Mouse (Mus musculus) lung, embryonic 14.5 days (tissue): Measurements from ENCODE around the gene Cd300lf. TPM values are rescaled to one million over a fixed set of nuclear protein-coding genes. Genes with fewer than 3 reads are reported as not detected.

ENCODE experiments used
- ATAC-seq: fragments of 200-750 bp; cut with Nextera tagmentation; 2 replicates; pipeline ENCODE4 v1.8.0; 2017; ENCODE audit warnings: mild to moderate bottlenecking, moderate TSS enrichment, moderate library complexity; ENCODE audit not compliant: insufficient read depth
- DNase-seq: peaks from one replicate; pipeline ENCODE4 v3.0.0-alpha.2; 2015
- H3K27ac ChIP-seq: fragments of 300-500 bp; sonication (generic); 2 replicates; pipeline ENCODE4 v1.5.1; 2014; ENCODE audit warnings: low read depth, mild to moderate bottlenecking, moderate library complexity
- H3K27me3 ChIP-seq: fragments of 300-500 bp; sonication (generic); 2 replicates; pipeline ENCODE4 v1.6.1; 2014; ENCODE audit warnings: low read length, control low read depth; ENCODE audit not compliant: insufficient read depth
- H3K36me3 ChIP-seq: fragments of 300-500 bp; sonication (generic); 2 replicates; pipeline ENCODE4 v1.6.1; 2014; ENCODE audit warnings: control low read depth; ENCODE audit not compliant: insufficient read depth
- H3K4me1 ChIP-seq: fragments of 300-500 bp; sonication (generic); 2 replicates; pipeline ENCODE4 v1.6.1; 2014; ENCODE audit warnings: antibody characterized with exemption, control low read depth; ENCODE audit not compliant: insufficient read depth
- H3K4me2 ChIP-seq: fragments of 300-500 bp; sonication (generic); 2 replicates; pipeline ENCODE4 v1.6.1; 2014; ENCODE audit warnings: mild to moderate bottlenecking
- H3K4me3 ChIP-seq: fragments of 300-500 bp; sonication (generic); 2 replicates; pipeline ENCODE4 v1.5.1; 2014; ENCODE audit warnings: low read depth, low read length
- H3K9ac ChIP-seq: fragments of 300-500 bp; sonication (generic); 2 replicates; pipeline ENCODE4 v1.6.1; 2014
- H3K9me3 ChIP-seq: fragments of 300-500 bp; sonication (generic); 2 replicates; pipeline ENCODE4 v1.6.1; 2016; ENCODE audit warnings: low read depth, low read length, control low read depth
- CTCF ChIP-seq: IDR thresholded peaks from 2 replicates; pipeline ENCODE4 v1.5.1; 2016; ENCODE audit warnings: antibody characterized with exemption, low read depth
- WGBS: fragments of 180-500 bp; shearing (Covaris S2); extraction: QIAGEN DNeasy Blood & Tissue Kit; methylation state at CpG from one replicate; pipeline ENCODE4 v1.1.7; 2014; 5-methylcytosine and 5-hydroxymethylcytosine counted together
- polyA plus RNA-seq: library from polyadenylated mRNA; unstranded; fragments of >200 nt; fragmentation: Nextera tagmentation; extraction: Ambion mirVana; gene quantifications from 2 replicates; pipeline ENCODE4 v1.2.1, GENCODE M21; 2014

The Cd300lf gene
- polyA plus RNA-seq, 1 experiment from 2014 or later = 0.91 TPM

GRCm38 (mm10) chr11:115084595-115084994, 49.2 kb downstream of the Cd300lf start:
- WGBS = 41% methylated on average over 12 of the region's 12 CpGs
- H3K4me2 ChIP-seq = no peak overlapping the region
- TF ChIP-seq CTCF = no peak

GRCm38 (mm10) chr11:115083376-115084139, 50.2 kb downstream of the Cd300lf start:
- Histone ChIP-seq H3K4me1 (no peaks in the 10 kb centered on the region), H3K27me3 (peaks cover 17% of the 10 kb centered on the region; the same call in 1 of the 2 replicates), H3K4me2 (no peak overlapping the region), H3K9me3 (no peaks in the 10 kb centered on the region), H3K4me3 (no peak overlapping the region), H3K27ac (no peak overlapping the region), H3K9ac (no peak overlapping the region), H3K36me3 (no peaks in the 10 kb centered on the region)
- ATAC-seq = no peak
- peak; percentile 98 for TF ChIP-seq CTCF
- DNase-seq = peak; percentile 91
- WGBS = 40% methylated on average over 18 of the region's 18 CpGs

More at GRCm38 (mm10) chr11:115084595-115084994, 49.2 kb downstream of the Cd300lf start:
- no peaks in the 10 kb centered on the region for H3K4me1 ChIP-seq
- DNase-seq (no peak), ATAC-seq (no peak)
- H3K4me3 ChIP-seq = no peak overlapping the region
- no peak overlapping the region for H3K27ac ChIP-seq
- H3K9ac ChIP-seq = no peak overlapping the region
- H3K36me3 ChIP-seq = no peaks in the 10 kb centered on the region
- peaks cover 17% of the 10 kb centered on the region; the same call in 1 of the 2 replicates for H3K27me3 ChIP-seq
- no peaks in the 10 kb centered on the region for H3K9me3 ChIP-seq

GRCm38 (mm10) chr11:115082196-115082595, 51.6 kb downstream of the Cd300lf start:
- no peaks in the 10 kb centered on the region for H3K4me1 ChIP-seq
- no peak for TF ChIP-seq CTCF
- ATAC-seq (no peak), DNase-seq (no peak)
- no peaks in the 10 kb centered on the region for H3K36me3 ChIP-seq
- H3K4me2 ChIP-seq = no peak overlapping the region
- H3K27me3 ChIP-seq = peaks cover 17% of the 10 kb centered on the region; the same call in 1 of the 2 replicates
- H3K9me3 ChIP-seq = no peaks in the 10 kb centered on the region
- 68% methylated on average over 6 of the region's 6 CpGs for WGBS
- H3K4me3 ChIP-seq = no peak overlapping the region
- no peak overlapping the region for H3K27ac ChIP-seq
- no peak overlapping the region for H3K9ac ChIP-seq

- Histone ChIP-seq H3K4me1 (no peaks in the 10 kb centered on the region), H3K27me3 (peaks cover 17% of the 10 kb centered on the region; the same call in 1 of the 2 replicates), H3K9ac (no peak overlapping the region), H3K4me2 (no peak overlapping the region), H3K27ac (no peak overlapping the region), H3K36me3 (no peaks in the 10 kb centered on the region), H3K9me3 (no peaks in the 10 kb centered on the region), H3K4me3 (no peak overlapping the region)
- no peak for DNase-seq
- WGBS = 57% methylated on average over 3 of the region's 3 CpGs
- no peak for ATAC-seq
- TF ChIP-seq CTCF = no peak
Observed at GRCm38 (mm10) chr11:115081373-115081772, 52.4 kb downstream of the Cd300lf start.

GRCm38 (mm10) chr11:115080886-115081285, 52.9 kb downstream of the Cd300lf start:
- H3K27ac ChIP-seq = no peak overlapping the region
- no peaks in the 10 kb centered on the region for H3K4me1 ChIP-seq
- WGBS = 32% methylated on average over 13 of the region's 13 CpGs
- H3K4me3 ChIP-seq = no peak overlapping the region
- no peak overlapping the region for H3K9ac ChIP-seq
- TF ChIP-seq CTCF = peak; percentile 86
- ATAC-seq = no peak
- no peak overlapping the region for H3K4me2 ChIP-seq
- peaks cover 17% of the 10 kb centered on the region; the same call in 1 of the 2 replicates for H3K27me3 ChIP-seq
- H3K36me3 ChIP-seq = no peaks in the 10 kb centered on the region
- H3K9me3 ChIP-seq = no peaks in the 10 kb centered on the region
- DNase-seq = peak; percentile 85

GRCm38 (mm10) chr11:115078680-115079079, 55.1 kb downstream of the Cd300lf start:
- TF ChIP-seq CTCF = no peak
- H3K27ac ChIP-seq = no peak overlapping the region
- WGBS = 76% methylated on average over 5 of the region's 5 CpGs
- DNase-seq = no peak
- no peak for ATAC-seq
- no peak overlapping the region for H3K4me2 ChIP-seq
- no peaks in the 10 kb centered on the region for H3K36me3 ChIP-seq
- no peaks in the 10 kb centered on the region for H3K9me3 ChIP-seq
- no peak overlapping the region for H3K9ac ChIP-seq
- H3K4me3 ChIP-seq = no peak overlapping the region
- no peaks in the 10 kb centered on the region for H3K4me1 ChIP-seq
- peaks cover 3% of the 10 kb centered on the region; the same call in 1 of the 2 replicates for H3K27me3 ChIP-seq

- WGBS = 86% methylated on average over 1 of the region's 1 CpGs
- no peaks in the 10 kb centered on the region for H3K9me3 ChIP-seq
- TF ChIP-seq CTCF = no peak
- H3K4me3 ChIP-seq = no peak overlapping the region
- no peak for DNase-seq
- H3K27me3 ChIP-seq = no peaks in the 10 kb centered on the region
- ATAC-seq = no peak
- H3K4me2 ChIP-seq = no peak overlapping the region
- no peak overlapping the region for H3K9ac ChIP-seq
- no peaks in the 10 kb centered on the region for H3K36me3 ChIP-seq
- H3K27ac ChIP-seq = no peak overlapping the region
- H3K4me1 ChIP-seq = no peaks in the 10 kb centered on the region
Observed at GRCm38 (mm10) chr11:115077436-115077835, 56.4 kb downstream of the Cd300lf start.
